Comparison of ENCODE assay signal across 9 mouse cellular contexts in genomic region chr4:44511682-44512081, GRCm38 (mm10).
DNase-seq lines count a peak whose midpoint lies in the region; ATAC-seq and TF ChIP-seq lines count a peak whose summit lies in the region.
"Had no signal": no experiment of that assay in that cellular context is flagged by ENCODE, and none has a peak within 500 bp of the region (broad histone marks: within the 10 kb centered on the region; RNA-seq: fewer than 3 reads in every experiment).

No protein-coding gene starts in this region.

- no peaks in the 10 kb centered on the region for H3K36me3 ChIP-seq in embryonic facial prominence, embryonic 14.5 days (ENCODE audit: control insufficient read depth, insufficient read depth, low read length)
- H3K36me3 ChIP-seq: hindbrain, embryonic 15.5 days had no signal

- H3K4me3 ChIP-seq in gastrocnemius, adult 2 months = no peak overlapping the region
- no peak overlapping the region for H3K4me3 ChIP-seq in embryonic facial prominence, embryonic 14.5 days (ENCODE audit: low read depth, low read length)
- H3K4me3 ChIP-seq: hindbrain, embryonic 15.5 days had no signal

- ATAC-seq in embryonic facial prominence, embryonic 14.5 days (ENCODE audit: low read depth) = no peak
- ATAC-seq in cerebellum, adult (ENCODE audit: insufficient number of reproducible peaks, low FRiP score, low TSS enrichment) = no peak

- WGBS in embryonic facial prominence, embryonic 14.5 days = 4% methylated on average over 7 of the region's 7 CpGs

- H3K9ac ChIP-seq in embryonic facial prominence, embryonic 14.5 days (ENCODE audit: low read depth, low read length) = no peak overlapping the region
- H3K9ac ChIP-seq: hindbrain, embryonic 15.5 days had no signal

- 0 out of 2 replicates have a peak, but pooled peaks cover 10% of the 10 kb centered on the region for H3K27me3 ChIP-seq in embryonic facial prominence, embryonic 14.5 days (replicated peaks; ENCODE audit: control insufficient read depth, insufficient read depth, low read length)

- peak; percentile 30 to 60 for DNase-seq in gastrocnemius, postnatal 4 days (ENCODE audit: low spot score in 2 of 2)
- DNase-seq in gastrocnemius, adult 2 months = no peak
- DNase-seq in testis, postnatal 10 days (ENCODE audit: low spot score) = peak; percentile 82
- DNase-seq in testis, postnatal 14 days (ENCODE audit: low spot score) = no peak
- peak; percentile 89 for DNase-seq in embryonic facial prominence, embryonic 14.5 days (ENCODE audit: low spot score)
- peak; percentile 89 for DNase-seq in retina, embryonic 14.5 days (ENCODE audit: low spot score)
- no peak for DNase-seq in left cerebral cortex, postnatal 25 days (ENCODE audit: low spot score in 2 of 2)

- no peaks in the 10 kb centered on the region for H3K9me3 ChIP-seq in embryonic facial prominence, embryonic 14.5 days (ENCODE audit: control insufficient read depth, low read length)
- H3K9me3 ChIP-seq: hindbrain, embryonic 15.5 days had no signal

- intact Hi-C loops in gastrocnemius, adult 2 months (cut with DNase I) = no loop called here
- intact Hi-C loops in left cerebral cortex, postnatal 25 days (cut with DNase I) = no loop called here

- no peaks in the 10 kb centered on the region for H3K4me1 ChIP-seq in embryonic facial prominence, embryonic 14.5 days (ENCODE audit: control insufficient read depth, insufficient read depth, low read length)

- H3K4me2 ChIP-seq in embryonic facial prominence, embryonic 14.5 days (ENCODE audit: low read depth, low read length) = no peak overlapping the region
- H3K4me2 ChIP-seq: hindbrain, embryonic 15.5 days had no signal

- H3K27ac ChIP-seq in gastrocnemius, adult 2 months = no peak overlapping the region
- no peak overlapping the region for H3K27ac ChIP-seq in embryonic facial prominence, embryonic 14.5 days (replicated peaks; ENCODE audit: low read depth, low read length)
- H3K27ac ChIP-seq: hindbrain, embryonic 15.5 days had no signal

- no peak for TF ChIP-seq CTCF in gastrocnemius, adult 2 months (IDR thresholded peaks at IDR 0.05)

Comparison
In these comparisons a context has a peak if more than half of its experiments do, and no peak if none do; other contexts are left out.
1. DNase-seq: peak in gastrocnemius, postnatal 4 days (2 of 2), testis, postnatal 10 days (single experiment), embryonic facial prominence, embryonic 14.5 days (single experiment) and retina, embryonic 14.5 days (single experiment); none in gastrocnemius, adult 2 months (single experiment), testis, postnatal 14 days (single experiment) and left cerebral cortex, postnatal 25 days (0 of 2).